Mouse (Mus musculus) monocyte, adult 59 days (primary cell): ENCODE measurements around the gene Celsr1. TPM values are rescaled to one million over a fixed set of nuclear protein-coding genes. Genes with fewer than 3 reads are reported as not detected.

Source experiments
- total RNA-seq, 2 experiments: library from RNA; stranded (reverse); gene quantifications; one replicate each; pipeline ENCODE4 v1.2.4; 2023

The Celsr1 gene
- under 1 TPM; 0.60 to 0.76 TPM for total RNA-seq

GRCm38 (mm10) chr15:86033191-86033841 is at the start of gene Celsr1:
TSS of gene Celsr1 (minus strand) at chr15:86033777.

GRCm38 (mm10) chr15:86057413-86057812 is 23.8 kb upstream of the Celsr1 start, which contains the start of gene Gramd4:
TSS of gene Gramd4 (plus strand) at chr15:86057695.

DNA sequence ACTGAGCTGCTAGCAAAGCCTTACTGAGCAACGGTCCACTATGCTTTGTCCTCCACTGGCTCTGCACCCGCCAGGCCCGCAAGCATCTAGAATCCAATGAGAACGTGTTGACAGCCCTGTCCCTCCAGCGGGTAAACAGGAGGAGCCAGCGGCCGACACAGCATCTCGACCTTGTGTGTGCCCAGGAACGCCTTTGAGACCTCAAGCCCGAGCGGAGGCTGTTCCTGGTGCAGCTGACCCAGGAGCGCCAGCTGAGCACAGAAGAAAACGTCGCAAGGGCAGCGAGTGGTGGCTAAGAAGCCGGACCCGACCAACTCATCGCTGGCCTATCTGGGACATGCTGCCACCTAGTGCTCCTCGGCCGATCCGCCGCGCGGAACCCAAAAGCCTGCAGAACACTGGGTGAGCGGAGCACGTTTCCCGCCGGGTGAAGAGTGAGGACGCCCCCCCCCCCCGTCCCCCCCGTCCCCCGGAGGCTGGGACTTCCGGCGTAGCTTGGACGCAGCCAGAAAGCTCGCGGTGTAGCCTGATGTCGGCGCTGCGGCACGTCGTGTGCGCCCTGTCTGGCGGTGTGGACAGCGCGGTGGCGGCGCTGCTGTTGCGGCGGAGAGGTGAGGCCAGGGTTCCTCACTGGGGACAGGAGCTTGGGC is 154.6 kb downstream of the Celsr1 start, which contains the start of gene Trmu:
Trmu (plus strand) TSS at position 465 of the 650 bp plus-strand sequence.

DNA sequence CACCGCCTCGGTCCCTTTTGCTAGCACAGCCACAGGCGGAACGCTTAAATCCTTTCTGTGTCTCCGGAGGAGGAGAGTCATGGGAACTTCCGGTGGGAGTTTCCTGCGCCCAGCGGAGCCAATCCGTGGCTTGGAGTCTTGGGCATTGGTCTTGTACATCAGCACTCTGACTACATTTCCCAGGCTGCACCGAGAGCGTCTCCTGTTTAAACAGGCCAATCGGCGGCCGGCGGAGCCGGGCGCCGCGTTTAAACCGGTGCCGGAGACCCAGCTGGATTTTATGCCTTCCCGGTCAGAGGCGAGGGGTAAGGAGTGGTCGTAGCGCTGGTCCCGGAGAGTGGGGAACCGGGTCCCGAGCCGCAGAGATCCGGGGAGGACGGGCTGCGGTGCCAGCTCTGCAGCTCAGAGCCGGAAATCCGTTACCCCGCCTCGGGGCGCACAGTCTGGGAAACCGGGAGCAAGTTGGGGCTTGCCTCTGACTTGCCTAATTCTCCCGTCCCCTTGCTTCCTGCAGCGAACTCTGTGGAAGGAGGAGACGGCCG is 174.0 kb downstream of the Celsr1 start, which contains the start of gene Gtse1:
Gtse1 (plus strand) TSS at position 256 of the 542 bp plus-strand sequence.

Other genes with a start within 250 kb of the Celsr1 start
- gene Cdpf1, start 222.1 kb downstream of the Celsr1 start, total RNA-seq, result 10 to 100 TPM; 10.0 to 12.4 TPM
- gene Pkdrej, start 212.0 kb downstream of the Celsr1 start, total RNA-seq, result not detected
- 10 to 100 TPM; 13.7 to 13.9 TPM for gene Ttc38, start 201.5 kb downstream of the Celsr1 start, total RNA-seq
- 1 to 10 TPM in 1 of 2 experiments, under 1 TPM in 1; 0.84 to 1.1 TPM for gene Gtse1, start 174.0 kb downstream of the Celsr1 start, total RNA-seq
- gene Trmu, start 154.5 kb downstream of the Celsr1 start, total RNA-seq, result 10 to 100 TPM; 15.2 to 16.0 TPM
- 10 to 100 TPM; 77.5 to 84.6 TPM for gene Gramd4, start 23.9 kb upstream of the Celsr1 start, total RNA-seq
- 10 to 100 TPM; 59.9 to 62.1 TPM for gene Cerk, start 152.4 kb upstream of the Celsr1 start, total RNA-seq
- 10 to 100 TPM; 56.4 to 70.8 TPM for gene Tbc1d22a, start 180.7 kb upstream of the Celsr1 start, total RNA-seq